Mouse (Mus musculus): Measurements from ENCODE around the gene Susd1. TPM values are rescaled to one million over a fixed set of nuclear protein-coding genes. Genes with fewer than 3 reads are reported as not detected.

Susd1 gene
- polyA plus RNA-seq, 1 experiment: 2.8 TPM

- no peak for TF ChIP-seq GATA1 (IDR thresholded peaks at IDR 0.05; ENCODE audit: low read length)
These were observed 34.1 kb downstream of the Susd1 start for GRCm38 (mm10) chr4:59404375-59404774.

- TF ChIP-seq GATA1 (IDR thresholded peaks at IDR 0.05; ENCODE audit: low read length): no peak
These were observed 37.5 kb downstream of the Susd1 start for GRCm38 (mm10) chr4:59400931-59401330.

- TF ChIP-seq GATA1 (IDR thresholded peaks at IDR 0.05; ENCODE audit: low read length): no peak
These were observed 39.1 kb downstream of the Susd1 start for GRCm38 (mm10) chr4:59399343-59399742.

GRCm38 (mm10) chr4:59395528-59395927 is 42.9 kb downstream of the Susd1 start:
- TF ChIP-seq GATA1 (IDR thresholded peaks at IDR 0.05; ENCODE audit: low read length): no peak

GRCm38 (mm10) chr4:59394155-59394554 is 44.3 kb downstream of the Susd1 start:
- TF ChIP-seq GATA1 (IDR thresholded peaks at IDR 0.05; ENCODE audit: low read length): no peak

GRCm38 (mm10) chr4:59388447-59389030 is 49.9 kb downstream of the Susd1 start:
- TF ChIP-seq GATA1 (IDR thresholded peaks at IDR 0.05; ENCODE audit: low read length): no peak

- no peak for TF ChIP-seq GATA1 (IDR thresholded peaks at IDR 0.05; ENCODE audit: low read length)
These were observed 50.8 kb downstream of the Susd1 start for GRCm38 (mm10) chr4:59387387-59388210.

GRCm38 (mm10) chr4:59385254-59385895 is 53.1 kb downstream of the Susd1 start:
- no peak for TF ChIP-seq GATA1 (IDR thresholded peaks at IDR 0.05; ENCODE audit: low read length)

- TF ChIP-seq GATA1 (IDR thresholded peaks at IDR 0.05; ENCODE audit: low read length): no peak
These were observed 54.6 kb downstream of the Susd1 start for GRCm38 (mm10) chr4:59383791-59384190.

GRCm38 (mm10) chr4:59382131-59382530 is 56.3 kb downstream of the Susd1 start:
- no peak for TF ChIP-seq GATA1 (IDR thresholded peaks at IDR 0.05; ENCODE audit: low read length)

GRCm38 (mm10) chr4:59381007-59381743 is 57.3 kb downstream of the Susd1 start:
- no peak for TF ChIP-seq GATA1 (IDR thresholded peaks at IDR 0.05; ENCODE audit: low read length)

GRCm38 (mm10) chr4:59380478-59380877 is 58.0 kb downstream of the Susd1 start:
- TF ChIP-seq GATA1 (IDR thresholded peaks at IDR 0.05; ENCODE audit: low read length): no peak

GRCm38 (mm10) chr4:59379876-59380275 is 58.6 kb downstream of the Susd1 start:
- no peak for TF ChIP-seq GATA1 (IDR thresholded peaks at IDR 0.05; ENCODE audit: low read length)

- TF ChIP-seq GATA1 (IDR thresholded peaks at IDR 0.05; ENCODE audit: low read length): no peak
These were observed 59.8 kb downstream of the Susd1 start for GRCm38 (mm10) chr4:59378631-59379030.

GRCm38 (mm10) chr4:59374271-59374938 is 64.0 kb downstream of the Susd1 start:
- TF ChIP-seq GATA1 (IDR thresholded peaks at IDR 0.05; ENCODE audit: low read length): no peak

All from G1E-ER4 (cell line).